Mouse (Mus musculus): ENCODE results near the gene Kank2. TPM values are rescaled to one million over a fixed set of nuclear protein-coding genes. Genes with fewer than 3 reads are reported as not detected.

The Kank2 gene
- polyA plus RNA-seq, 1 experiment, result 19.7 TPM

- no peak overlapping the region for H3K4me3 ChIP-seq (ENCODE audit: insufficient read depth, low read depth, low read length)
- no peak overlapping the region for H3K27ac ChIP-seq (replicated peaks; ENCODE audit: low read depth, low read length)
- peaks cover 8% of the 10 kb centered on the region for H3K4me1 ChIP-seq (ENCODE audit: control insufficient read depth, insufficient read depth, insufficient read length, low read length)
These were observed 31.4 kb upstream of the Kank2 start for GRCm38 (mm10) chr9:21829834-21830460.

- Histone ChIP-seq H3K4me3 (ENCODE audit: insufficient read depth, low read depth, low read length) (no peak overlapping the region), H3K4me1 (ENCODE audit: control insufficient read depth, insufficient read depth, insufficient read length, low read length) (no peaks in the 10 kb centered on the region), H3K27ac (replicated peaks; ENCODE audit: low read depth, low read length) (no peak overlapping the region)
These were observed 25.8 kb upstream of the Kank2 start for GRCm38 (mm10) chr9:21824366-21824765.

- Histone ChIP-seq H3K27ac (replicated peaks; ENCODE audit: low read depth, low read length) (no peak overlapping the region), H3K4me1 (ENCODE audit: control insufficient read depth, insufficient read depth, insufficient read length, low read length) (no peaks in the 10 kb centered on the region), H3K4me3 (ENCODE audit: insufficient read depth, low read depth, low read length) (no peak overlapping the region)
These were observed 25.4 kb upstream of the Kank2 start for GRCm38 (mm10) chr9:21823957-21824356.

- Histone ChIP-seq H3K27ac (replicated peaks; ENCODE audit: low read depth, low read length) (no peak overlapping the region), H3K4me1 (ENCODE audit: control insufficient read depth, insufficient read depth, insufficient read length, low read length) (no peaks in the 10 kb centered on the region), H3K4me3 (ENCODE audit: insufficient read depth, low read depth, low read length) (no peak overlapping the region)
These were observed 24.1 kb upstream of the Kank2 start for GRCm38 (mm10) chr9:21822686-21823085.

- no peak overlapping the region for H3K4me3 ChIP-seq (ENCODE audit: insufficient read depth, low read depth, low read length)
- H3K4me1 ChIP-seq (ENCODE audit: control insufficient read depth, insufficient read depth, insufficient read length, low read length), result no peaks in the 10 kb centered on the region
- H3K27ac ChIP-seq (replicated peaks; ENCODE audit: low read depth, low read length), result no peak overlapping the region
These were observed 21.6 kb upstream of the Kank2 start for GRCm38 (mm10) chr9:21820183-21820582.

GRCm38 (mm10) chr9:21819181-21819729 lies 20.7 kb upstream of the Kank2 start:
- no peak overlapping the region for H3K27ac ChIP-seq (replicated peaks; ENCODE audit: low read depth, low read length)
- no peak overlapping the region for H3K4me3 ChIP-seq (ENCODE audit: insufficient read depth, low read depth, low read length)
- H3K4me1 ChIP-seq (ENCODE audit: control insufficient read depth, insufficient read depth, insufficient read length, low read length), result no peaks in the 10 kb centered on the region

GRCm38 (mm10) chr9:21818561-21818960 lies 20.0 kb upstream of the Kank2 start:
- no peak overlapping the region for H3K27ac ChIP-seq (replicated peaks; ENCODE audit: low read depth, low read length)

GRCm38 (mm10) chr9:21818125-21818524 lies 19.6 kb upstream of the Kank2 start:
- H3K27ac ChIP-seq (replicated peaks; ENCODE audit: low read depth, low read length), result no peak overlapping the region
- no peak overlapping the region for H3K4me3 ChIP-seq (ENCODE audit: insufficient read depth, low read depth, low read length)
- no peaks in the 10 kb centered on the region for H3K4me1 ChIP-seq (ENCODE audit: control insufficient read depth, insufficient read depth, insufficient read length, low read length)

More at GRCm38 (mm10) chr9:21818561-21818960, 20.0 kb upstream of the Kank2 start:
- Histone ChIP-seq H3K4me3 (ENCODE audit: insufficient read depth, low read depth, low read length) (no peak overlapping the region), H3K4me1 (ENCODE audit: control insufficient read depth, insufficient read depth, insufficient read length, low read length) (no peaks in the 10 kb centered on the region)

- no peaks in the 10 kb centered on the region for H3K4me1 ChIP-seq (ENCODE audit: control insufficient read depth, insufficient read depth, insufficient read length, low read length)
- no peak overlapping the region for H3K27ac ChIP-seq (replicated peaks; ENCODE audit: low read depth, low read length)
- no peak overlapping the region for H3K4me3 ChIP-seq (ENCODE audit: insufficient read depth, low read depth, low read length)
These were observed 18.3 kb upstream of the Kank2 start for GRCm38 (mm10) chr9:21816716-21817305.

- Histone ChIP-seq H3K4me3 (ENCODE audit: insufficient read depth, low read depth, low read length) (no peak overlapping the region), H3K4me1 (ENCODE audit: control insufficient read depth, insufficient read depth, insufficient read length, low read length) (no peaks in the 10 kb centered on the region), H3K27ac (replicated peaks; ENCODE audit: low read depth, low read length) (no peak overlapping the region)
These were observed 12.6 kb upstream of the Kank2 start for GRCm38 (mm10) chr9:21811170-21811569.

- Histone ChIP-seq H3K4me1 (ENCODE audit: control insufficient read depth, insufficient read depth, insufficient read length, low read length) (no peaks in the 10 kb centered on the region), H3K27ac (replicated peaks; ENCODE audit: low read depth, low read length) (no peak overlapping the region), H3K4me3 (ENCODE audit: insufficient read depth, low read depth, low read length) (no peak overlapping the region)
These were observed 10.0 kb upstream of the Kank2 start for GRCm38 (mm10) chr9:21808561-21808960.

- Histone ChIP-seq H3K4me3 (ENCODE audit: insufficient read depth, low read depth, low read length) (no peak overlapping the region), H3K4me1 (ENCODE audit: control insufficient read depth, insufficient read depth, insufficient read length, low read length) (no peaks in the 10 kb centered on the region), H3K27ac (replicated peaks; ENCODE audit: low read depth, low read length) (no peak overlapping the region)
These were observed 8.4 kb upstream of the Kank2 start for GRCm38 (mm10) chr9:21806976-21807375.

- H3K27ac ChIP-seq (replicated peaks; ENCODE audit: low read depth, low read length), result 0 out of 2 replicates have a peak overlapping the region, but pooled peaks have one; percentile 12
- no peaks in the 10 kb centered on the region for H3K4me1 ChIP-seq (ENCODE audit: control insufficient read depth, insufficient read depth, insufficient read length, low read length)
- H3K4me3 ChIP-seq (ENCODE audit: insufficient read depth, low read depth, low read length), result no peak overlapping the region
These were observed 7.8 kb upstream of the Kank2 start for GRCm38 (mm10) chr9:21806363-21806762.

GRCm38 (mm10) chr9:21803986-21804644 lies 5.6 kb upstream of the Kank2 start:
- Histone ChIP-seq H3K4me1 (ENCODE audit: control insufficient read depth, insufficient read depth, insufficient read length, low read length) (no peaks in the 10 kb centered on the region), H3K27ac (replicated peaks; ENCODE audit: low read depth, low read length) (peak overlapping the region; percentile 37), H3K4me3 (ENCODE audit: insufficient read depth, low read depth, low read length) (peak overlapping the region; percentile 17; the same call in 1 of the 2 replicates)

- no peak overlapping the region for H3K27ac ChIP-seq (replicated peaks; ENCODE audit: low read depth, low read length)
- peaks cover 8% of the 10 kb centered on the region; the same call in 1 of the 2 replicates for H3K4me1 ChIP-seq (ENCODE audit: control insufficient read depth, insufficient read depth, insufficient read length, low read length)
- H3K4me3 ChIP-seq (ENCODE audit: insufficient read depth, low read depth, low read length), result no peak overlapping the region
These were observed 3.0 kb upstream of the Kank2 start for GRCm38 (mm10) chr9:21801591-21801990.
